Mouse (Mus musculus) embryo, embryonic 9.5 days (tissue): ENCODE results near the gene Samd10.
A peak's percentile ranks its signal among the peaks of the same experiment; 100 is the strongest.

ENCODE experiments used
- DNase-seq: peaks from one replicate; pipeline ENCODE4 v3.0.0-alpha.2; 2017; ENCODE audit errors: extremely low spot score

Samd10 gene

DNA sequence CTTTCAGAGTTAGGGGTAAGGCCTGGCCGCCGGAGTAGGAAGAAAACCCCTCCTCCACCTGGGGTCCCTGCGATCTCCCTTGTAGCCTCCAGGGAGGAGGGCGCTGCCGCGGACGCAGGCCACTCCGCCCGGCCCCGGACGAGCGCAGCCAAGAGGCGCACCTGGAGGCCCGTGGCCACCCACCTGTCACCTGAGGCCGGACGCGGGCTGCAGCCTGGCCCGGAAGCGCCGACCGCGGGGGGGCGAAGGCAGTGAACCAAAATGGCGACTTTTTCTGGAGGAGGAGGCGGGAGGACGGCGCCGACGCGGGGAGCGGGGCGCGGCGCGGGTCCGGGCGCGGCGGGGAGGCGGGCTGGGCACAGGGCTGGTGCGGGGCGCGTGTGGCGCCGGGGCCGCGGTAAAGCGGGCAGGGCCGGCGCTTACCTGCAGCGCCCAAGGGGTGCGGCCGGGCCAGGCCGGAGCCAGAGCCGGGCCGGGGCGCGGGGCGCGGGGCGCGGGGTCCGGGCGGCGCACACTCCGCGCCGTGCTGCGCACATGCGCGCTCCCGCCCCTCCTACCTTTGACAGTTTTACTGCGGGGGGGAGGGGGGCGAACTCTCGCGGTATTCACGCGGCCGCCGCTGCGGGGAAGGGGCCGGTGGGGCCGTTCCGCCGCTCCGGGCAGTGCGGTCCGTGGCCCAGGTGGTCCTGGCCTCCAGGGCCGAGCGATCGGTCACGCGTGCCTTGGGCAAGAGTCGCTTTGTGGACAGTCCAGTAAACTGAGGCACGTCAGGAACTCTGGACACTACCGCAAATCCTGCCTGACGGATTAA, 6.6 kb downstream of the Samd10 start, which contains the start of gene Zfp512b:
Gene Zfp512b, minus strand, starts transcription at position 573 of the 811 bp plus-strand sequence.
- peak; percentile 81 for DNase-seq

DNA sequence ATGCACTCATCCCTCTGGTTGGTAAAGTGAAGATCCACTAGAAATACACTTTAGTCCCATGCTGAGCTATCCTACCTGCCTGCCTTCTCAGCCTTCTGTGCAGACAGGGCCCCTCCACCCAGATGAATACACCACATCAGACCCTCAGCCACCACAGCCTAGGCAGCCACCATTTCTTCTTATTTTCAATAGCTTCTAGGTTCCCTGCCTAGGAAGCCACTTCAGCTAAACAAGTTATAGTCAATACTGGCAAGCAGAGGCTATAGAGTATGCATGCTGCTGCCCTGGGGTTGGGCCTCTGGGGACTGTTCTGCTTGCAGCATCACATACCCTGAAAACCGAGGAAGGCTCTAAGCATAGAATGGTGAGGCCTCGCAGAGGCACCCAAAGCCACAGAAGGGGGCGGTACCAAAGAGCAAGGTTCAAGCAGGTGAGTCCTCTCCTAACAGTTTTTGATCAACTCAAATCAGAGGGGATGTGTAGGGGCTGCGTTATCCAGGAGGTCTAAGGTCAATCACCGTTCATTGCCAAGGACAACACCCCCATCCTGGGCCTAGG, 7.4 kb downstream of the Samd10 start, which contains the start of gene Prpf6:
Gene Prpf6, plus strand, starts transcription at position 341 of the 558 bp plus-strand sequence.
- no peak for DNase-seq

DNA sequence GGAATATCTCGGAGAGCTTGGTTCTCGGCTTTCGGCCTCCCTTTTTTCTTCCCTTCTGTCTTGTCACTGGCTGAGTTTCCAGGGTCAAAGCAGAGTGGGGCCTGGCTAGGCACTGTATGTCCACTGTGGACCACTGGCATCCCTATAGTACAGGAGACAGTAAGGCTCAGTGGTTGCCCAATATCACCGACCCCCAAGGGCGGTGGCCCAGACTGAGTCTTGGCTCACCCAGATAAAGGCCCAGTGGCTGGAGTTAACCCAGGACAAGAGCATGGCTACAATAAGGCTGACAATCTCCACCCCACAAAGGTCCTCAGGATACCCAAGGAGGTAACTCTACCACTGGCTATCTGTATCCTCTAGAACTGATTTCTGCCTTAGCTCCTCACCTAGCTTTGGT, 8.5 kb downstream of the Samd10 start:
- no peak for DNase-seq

DNA sequence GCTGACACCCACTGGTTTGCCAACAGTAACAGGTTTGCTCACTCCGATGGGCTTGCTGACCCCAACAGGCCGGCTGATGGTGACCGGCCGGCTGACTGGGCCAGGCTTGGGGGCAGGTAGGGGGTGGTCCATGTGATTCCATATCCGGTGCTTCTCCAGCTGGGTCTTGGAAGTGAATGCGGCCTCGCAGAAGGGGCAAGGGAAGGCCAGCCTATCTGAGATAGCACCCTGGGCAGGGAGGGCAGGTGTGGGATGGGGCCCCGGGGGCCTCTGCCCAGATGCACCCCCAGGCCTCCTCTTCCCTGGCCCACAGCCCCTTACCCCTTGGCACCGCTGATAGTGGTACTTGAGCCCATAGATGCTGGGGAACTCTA, 9.3 kb downstream of the Samd10 start:
- DNase-seq = no peak

DNA sequence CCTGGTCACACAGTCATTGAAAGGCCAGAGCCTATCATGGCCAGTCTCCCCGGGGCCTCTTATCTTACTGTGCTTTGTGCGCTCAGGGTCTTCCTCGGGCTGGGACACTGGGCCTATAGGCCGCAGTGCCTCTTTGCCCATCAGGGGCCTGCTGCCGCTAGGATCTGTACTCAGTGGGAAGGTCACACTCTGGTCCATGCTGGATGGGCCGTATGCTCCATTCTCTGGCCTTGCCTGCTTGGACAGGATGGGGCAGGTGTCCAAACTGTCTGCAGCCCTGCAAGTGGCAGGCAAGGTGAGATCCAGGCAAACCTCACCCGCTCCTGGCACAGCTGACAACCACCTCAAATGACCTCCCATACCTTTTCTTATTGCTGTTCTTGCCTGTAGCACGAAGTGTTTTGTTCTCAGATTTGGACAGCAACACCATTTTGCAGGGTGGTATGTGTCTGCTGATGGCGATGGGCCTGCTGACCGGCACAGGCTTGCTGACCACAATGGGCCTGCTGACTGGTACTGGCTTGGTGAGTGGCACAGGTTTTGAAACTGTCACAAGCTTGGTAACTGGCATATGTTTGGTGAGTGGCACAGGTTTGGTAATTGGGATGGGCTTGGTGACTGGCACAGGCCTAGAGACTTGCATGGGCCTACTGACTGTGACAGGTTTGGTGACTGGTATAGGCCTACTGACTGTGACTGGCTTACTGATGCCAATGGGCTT, 9.8 kb downstream of the Samd10 start:
- DNase-seq = no peak

DNA sequence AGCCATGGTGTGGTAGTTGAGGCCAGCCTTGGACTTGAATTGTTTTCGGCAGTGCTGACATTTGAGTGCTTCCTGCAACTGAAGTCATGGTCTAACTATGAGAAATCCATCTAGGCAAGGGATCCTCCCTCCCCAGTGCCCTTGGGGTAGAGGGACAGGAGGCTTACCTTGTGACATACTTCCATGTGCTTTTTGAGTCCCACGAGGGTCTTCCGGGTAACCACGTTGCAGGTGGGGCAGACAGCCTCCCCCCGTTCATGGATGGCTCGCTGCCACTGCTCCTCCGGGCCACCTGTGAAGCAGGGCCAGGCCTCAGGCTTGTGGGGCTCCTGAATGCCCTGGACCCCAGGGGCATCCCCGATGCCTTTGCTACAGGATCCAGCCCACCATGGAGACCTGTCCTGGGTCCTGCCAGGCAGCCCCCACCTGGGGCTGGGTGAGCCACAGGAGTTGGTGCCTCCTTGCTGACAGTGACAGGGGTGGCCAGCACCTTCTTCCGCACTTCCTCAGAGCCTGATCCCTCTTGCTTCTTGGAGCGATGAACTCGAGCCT, 10.7 kb downstream of the Samd10 start:
- no peak for DNase-seq

DNA sequence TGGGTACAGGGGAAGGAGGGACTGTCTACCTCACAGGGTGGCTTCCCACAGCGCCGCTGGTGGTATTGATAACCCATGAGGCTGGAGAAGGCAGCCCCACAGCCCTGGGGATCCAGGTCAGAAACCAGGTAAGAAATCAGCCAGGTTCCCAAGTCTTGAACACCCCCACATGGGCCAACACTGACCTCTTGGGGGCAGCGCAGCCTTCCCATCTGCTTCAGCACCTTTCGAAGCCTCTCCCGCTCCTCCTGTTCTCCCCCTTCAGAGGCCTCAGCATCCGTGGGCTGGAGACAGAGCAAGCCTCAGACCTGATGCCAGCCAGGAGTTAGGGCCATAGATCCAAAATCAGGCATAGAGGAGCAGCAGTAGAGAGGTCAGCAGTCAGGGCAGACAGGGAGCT, 11.2 kb downstream of the Samd10 start:
- no peak for DNase-seq

DNA sequence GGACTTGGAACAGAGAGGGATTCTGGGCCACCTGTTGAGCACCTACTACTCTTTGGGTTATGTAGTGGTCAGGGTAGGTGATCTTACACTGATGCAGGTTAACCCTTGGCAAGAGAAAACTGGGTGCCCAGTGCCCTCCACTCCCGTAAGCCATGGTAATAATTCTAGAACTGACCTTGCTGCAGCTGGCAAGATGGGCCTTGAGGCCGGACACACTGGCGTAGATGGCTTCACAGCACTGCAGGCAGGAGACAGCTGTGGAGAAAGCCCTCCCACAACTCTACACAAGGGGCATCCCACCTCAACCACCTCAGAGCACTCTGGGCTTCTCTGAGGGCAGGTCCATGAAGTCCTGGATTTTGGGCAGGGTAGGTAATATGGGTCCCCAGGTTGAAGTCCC, 12.9 kb downstream of the Samd10 start:
- no peak for DNase-seq

DNA sequence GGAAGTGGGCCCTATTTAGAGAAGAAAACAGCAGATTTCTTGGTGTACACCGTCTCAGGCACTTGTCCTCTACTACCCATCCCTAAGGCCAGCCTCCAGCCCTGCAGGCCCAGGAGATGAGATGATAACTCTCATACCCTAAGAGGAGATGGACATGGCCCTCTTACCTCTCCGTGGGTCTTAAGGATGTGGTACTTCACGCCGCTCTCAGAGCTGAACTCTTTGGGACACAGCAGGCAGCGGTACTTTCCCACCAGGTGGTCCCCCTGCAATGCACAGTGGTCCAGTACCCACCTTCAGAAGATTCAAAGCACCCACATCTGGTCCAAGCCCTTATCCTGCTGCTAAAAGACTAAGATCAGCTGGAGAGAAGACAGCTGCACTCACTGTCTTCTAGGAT, 13.5 kb downstream of the Samd10 start:
- DNase-seq = no peak

DNA sequence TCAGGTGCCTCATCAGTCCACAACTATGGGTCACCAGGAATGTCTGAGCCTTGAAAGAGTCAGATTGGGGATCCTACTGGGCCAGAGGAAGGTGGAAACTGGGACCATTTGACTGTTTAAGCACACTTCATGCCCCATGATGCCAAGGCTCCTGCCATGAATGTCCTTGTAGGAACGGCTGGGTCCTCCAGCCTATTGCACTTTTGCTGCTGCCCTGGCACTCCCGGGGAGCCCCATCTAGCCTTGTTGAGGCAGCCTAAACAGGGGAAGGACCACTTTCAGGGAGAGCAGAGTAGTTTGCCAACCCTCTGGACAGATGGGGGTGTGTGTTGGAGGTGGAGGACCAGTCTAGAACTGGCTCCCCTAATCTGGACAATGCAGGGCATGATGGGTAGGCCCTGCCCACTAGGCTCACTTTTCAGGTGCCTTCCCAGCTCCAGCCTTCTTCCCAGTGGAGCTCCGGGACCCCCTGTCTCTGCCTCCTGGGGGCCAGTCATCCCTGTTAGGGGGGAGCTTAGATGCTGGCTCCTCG, 14.5 kb downstream of the Samd10 start, which contains the start of gene Uckl1:
Gene Uckl1, minus strand, starts transcription at position 482 of the 532 bp plus-strand sequence.
- DNase-seq = no peak

DNA sequence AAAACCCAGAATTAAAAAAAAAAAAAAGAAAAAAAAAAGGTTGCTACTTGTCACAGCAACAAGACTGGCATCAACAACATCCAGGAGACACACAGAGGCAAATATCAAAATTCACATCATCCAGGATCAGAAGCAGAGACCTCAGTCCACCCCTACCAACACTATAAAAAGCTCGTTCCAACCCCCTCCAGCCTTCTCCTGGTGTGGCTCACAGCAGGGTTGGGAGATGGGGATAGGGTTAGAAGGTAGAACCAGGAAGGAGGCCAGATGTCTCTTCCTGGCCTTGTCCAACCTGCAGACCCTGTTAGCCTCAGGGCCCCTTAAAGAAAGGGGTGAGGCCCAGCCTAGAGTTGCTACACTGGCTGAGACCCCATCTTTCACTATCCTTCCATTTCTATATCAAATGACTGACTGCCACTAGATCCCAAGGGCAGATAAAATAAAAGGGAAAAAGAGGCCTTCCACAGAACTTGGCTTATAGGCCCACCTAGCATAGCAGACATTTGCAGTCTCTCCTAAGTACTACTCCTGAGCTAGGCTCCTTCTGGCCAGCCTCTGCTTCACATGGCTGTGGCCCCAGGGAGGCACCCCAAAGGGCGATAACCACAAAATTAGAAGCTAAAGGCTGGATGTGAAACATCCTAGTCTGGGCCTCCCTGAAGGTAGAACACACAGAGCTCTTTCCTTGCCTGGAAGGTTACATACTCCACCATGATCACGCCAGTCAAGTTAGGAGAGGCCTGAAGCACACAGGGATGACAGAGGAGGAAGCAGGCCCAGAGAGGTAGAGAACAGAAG, 15.4 kb downstream of the Samd10 start:
- no peak for DNase-seq

DNA sequence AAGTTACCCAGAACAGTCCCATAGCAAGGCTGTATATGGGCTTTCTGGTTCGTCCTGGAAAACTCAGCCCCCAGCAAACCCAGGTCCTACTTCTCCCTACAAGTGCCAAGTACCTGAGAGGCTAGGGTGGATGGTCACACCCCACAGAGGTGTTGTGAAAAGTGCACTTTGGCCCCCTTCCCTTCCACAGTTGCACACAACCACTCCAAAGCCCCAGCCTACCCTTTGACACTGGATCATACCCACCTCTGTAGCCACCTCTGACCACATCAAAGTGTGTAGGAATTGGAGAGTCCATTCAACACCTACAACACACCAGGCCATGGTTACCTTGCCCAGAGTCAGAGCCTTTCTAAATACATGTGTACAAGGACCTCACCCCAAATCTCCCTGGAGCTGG, 16.1 kb downstream of the Samd10 start:
- DNase-seq = no peak

DNA sequence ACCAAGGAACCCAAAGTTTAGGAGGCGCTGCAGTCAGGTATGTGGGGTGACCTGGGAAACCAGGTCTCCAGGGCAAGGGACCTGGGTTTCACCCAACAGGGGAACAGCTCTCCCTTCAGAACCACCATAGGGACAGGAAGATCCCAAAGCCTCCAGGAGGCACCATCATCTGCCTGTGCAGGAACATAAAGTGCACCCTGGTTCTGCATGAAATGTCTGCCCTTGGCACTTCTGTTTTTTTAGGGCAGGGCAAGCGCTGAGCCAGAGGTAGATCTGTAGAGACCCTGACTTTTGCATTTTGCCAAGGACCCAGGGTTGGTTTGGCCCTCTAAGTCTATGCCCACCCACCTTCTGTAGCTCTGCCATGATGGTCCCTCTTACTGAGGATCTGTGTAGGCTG, 16.7 kb downstream of the Samd10 start:
- DNase-seq = no peak

DNA sequence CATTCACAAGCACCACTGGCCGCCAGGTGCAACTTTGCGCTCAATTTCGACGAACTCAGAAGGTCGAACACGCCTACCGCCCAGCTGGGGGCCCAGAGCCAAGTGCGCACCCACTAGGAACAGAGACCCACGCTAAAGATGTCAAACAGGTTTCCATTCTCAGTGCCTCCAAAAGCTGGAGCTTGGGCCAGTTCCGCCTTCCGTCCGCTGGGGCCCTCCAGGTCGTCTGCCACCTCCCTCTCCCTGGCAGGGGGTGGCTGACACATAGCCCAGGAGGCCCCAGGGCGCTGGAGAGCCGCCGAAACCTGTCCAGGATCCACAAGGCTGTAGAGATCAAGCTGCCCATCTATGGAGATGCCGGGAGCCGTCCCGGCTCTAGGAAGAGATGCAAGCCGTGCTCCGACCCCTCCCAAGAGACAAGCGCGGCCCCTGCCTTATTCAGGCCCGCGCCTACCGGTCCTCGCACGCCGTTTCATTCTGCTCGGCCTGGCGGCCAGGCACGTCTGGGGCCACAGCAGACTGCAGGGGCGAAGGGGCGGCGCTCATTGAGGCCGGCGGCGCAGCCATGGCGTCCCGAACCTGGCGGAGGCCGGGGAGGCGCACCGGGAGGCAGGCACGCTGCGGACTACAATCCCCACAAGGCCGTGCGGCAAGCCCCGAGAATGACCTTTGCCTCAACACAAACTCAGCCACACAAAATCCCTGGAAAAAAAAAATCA, 17.5 kb downstream of the Samd10 start:
- DNase-seq = peak; percentile 83

DNA sequence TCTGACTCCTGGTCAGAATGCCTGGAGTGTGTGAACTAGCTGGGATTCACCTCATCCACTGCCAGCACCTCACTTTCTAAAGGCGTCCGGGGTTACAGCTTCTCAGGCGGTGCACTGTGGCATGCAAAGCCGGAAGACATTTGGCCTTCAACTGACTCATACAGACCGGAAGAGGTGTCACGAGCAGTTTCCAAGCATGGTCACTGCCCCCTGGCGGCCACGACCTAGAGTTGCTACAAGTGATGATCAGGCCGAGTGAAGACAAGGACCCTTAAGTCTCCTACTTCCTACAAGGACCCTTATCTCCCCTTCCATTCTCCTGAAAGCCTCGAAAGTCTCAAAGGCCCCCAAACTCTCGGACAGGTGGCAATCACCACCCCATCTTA, 18.0 kb downstream of the Samd10 start:
- peak; percentile 79 for DNase-seq

DNA sequence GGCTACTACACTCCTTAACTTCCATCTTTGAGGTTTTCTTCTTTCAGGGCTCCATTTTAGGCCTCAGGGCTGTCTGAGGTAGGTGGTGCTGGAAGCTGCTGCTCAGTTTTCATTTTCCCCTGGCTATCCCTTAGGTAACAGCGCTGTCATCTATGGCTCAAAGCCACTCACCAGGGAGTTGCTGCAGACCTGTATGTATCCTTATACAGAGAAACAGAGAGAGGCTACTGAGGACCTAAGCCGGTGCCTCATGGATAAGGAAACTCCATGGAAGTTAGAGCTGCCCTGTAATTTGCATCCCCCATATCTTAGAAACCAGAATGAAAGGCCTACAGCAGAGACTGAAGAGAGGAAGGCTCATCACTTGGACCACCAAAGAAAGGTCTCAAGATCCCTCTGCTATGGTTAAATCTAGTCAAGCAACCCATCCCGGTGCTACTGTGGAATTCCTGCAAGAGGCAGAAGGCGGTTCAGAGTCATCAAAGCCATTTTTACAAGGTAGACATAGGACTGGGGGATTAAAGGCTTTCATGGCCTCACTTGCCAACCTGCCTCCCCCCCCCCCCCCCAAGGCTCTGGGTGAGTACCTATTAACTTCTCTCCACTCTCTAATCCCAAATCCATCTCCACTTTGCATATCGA, 18.8 kb downstream of the Samd10 start:
- DNase-seq = no peak

DNA sequence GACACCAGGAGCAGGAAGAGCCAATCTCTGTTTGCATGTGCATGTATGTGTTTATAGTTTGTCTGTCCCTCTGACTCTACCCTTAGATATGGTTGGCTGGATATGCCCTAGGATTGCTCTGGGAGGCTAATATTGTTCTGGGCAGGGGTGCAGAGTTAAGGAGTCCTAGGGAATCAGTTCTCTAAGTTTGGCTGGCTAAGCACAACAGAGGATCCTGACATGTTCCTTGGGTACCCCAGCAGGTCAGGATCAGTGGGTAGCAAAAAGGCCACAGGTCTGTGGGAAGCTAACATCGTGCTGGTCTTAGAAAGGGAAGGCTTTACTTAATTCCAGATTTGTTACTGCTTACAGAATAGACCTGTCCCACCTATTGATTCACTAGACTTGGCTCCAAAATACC, 19.3 kb downstream of the Samd10 start:
- DNase-seq = no peak

DNA sequence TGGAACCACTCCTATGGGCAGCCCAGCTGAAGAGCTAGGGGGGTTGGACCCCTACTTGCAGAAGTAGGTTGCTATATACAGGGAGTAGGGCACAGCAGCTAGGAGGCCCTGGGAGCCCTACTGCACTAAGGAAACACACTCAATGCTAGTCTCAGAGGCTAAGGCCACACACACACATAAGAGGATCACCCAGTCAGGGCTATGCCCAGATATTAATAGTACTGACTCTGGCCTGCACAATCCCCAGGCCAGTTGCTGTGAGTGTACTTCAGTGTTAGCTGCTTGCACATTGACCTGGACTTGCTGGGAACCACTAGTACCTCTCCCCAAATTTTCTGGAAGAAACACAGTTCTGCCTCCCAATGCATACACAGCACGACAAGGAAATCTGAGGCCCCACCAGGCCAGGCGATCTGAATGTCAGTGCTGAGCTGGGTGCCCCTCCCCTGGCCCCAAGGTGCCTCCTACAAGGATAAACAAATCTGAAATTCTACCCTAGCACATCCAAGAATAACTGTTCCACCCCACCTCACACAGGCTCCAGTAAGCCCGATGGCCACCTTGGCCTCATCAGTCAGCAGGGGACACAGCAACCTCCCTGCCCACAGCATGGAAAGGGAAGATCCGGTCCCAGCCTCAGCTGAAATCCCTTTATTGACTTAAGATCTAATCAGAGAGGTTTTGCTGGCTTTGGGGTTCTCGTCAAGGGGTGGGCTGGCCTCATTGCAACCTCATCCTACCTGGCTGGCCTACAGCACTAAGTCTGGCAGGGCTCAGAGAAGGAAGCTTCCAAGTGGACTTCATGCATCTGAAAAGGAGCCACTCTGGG, 20.0 kb downstream of the Samd10 start:
- no peak for DNase-seq

DNA sequence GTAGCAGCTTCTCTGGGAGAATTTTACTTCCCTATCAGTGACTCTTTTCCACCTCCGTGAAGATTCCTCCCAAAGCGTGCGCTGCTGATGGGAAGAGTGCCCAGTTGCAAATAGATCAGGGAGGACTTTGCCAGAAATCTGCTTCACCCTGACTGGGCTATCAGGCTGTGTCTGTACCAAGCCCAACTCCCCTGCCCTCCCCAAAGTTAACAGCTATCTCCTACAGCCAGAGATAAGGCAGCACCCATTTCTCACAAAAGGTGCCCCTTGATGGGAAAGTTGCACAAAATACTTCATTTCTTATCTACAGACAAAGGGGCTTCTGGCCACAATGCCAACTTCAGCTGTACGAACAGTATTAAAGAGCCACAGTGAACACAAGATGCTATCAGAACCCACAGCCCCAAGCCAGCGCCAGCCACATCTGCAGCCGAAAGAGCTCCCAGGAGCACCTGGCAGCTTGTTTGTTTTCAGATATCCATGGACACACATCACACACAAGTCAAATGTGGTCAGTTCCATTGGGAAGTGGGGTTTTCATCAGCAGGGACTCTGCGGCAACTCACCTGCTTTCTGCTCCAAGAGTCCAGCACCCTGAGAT, 20.9 kb downstream of the Samd10 start:
- DNase-seq = no peak
